Mouse (Mus musculus) myocyte (in vitro differentiated cells): ENCODE data around the gene Meis2.

Source experiments
- E2F4 ChIP-seq: IDR thresholded peaks from one replicate; pipeline ENCODE4 v1.6.1; 2011; ENCODE audit warnings: mild to moderate bottlenecking, control low read depth, moderate library complexity; ENCODE audit not compliant: insufficient read depth
- MAX ChIP-seq: IDR thresholded peaks from one replicate; pipeline ENCODE4 v1.6.1; 2011; ENCODE audit warnings: low read depth, mild to moderate bottlenecking, control low read depth
- POLR2A ChIP-seq: IDR thresholded peaks from one replicate; pipeline ENCODE4 v1.6.1; 2011; ENCODE audit warnings: low read depth, mild to moderate bottlenecking, control low read depth, moderate library complexity; ENCODE audit not compliant: insufficient read length
- POLR2AphosphoS2 ChIP-seq: IDR thresholded peaks from one replicate; pipeline ENCODE4 v1.6.1; 2011; ENCODE audit warnings: low read depth, control low read depth; ENCODE audit not compliant: insufficient read length
- USF1 ChIP-seq: IDR thresholded peaks from one replicate; pipeline ENCODE4 v1.6.1; 2011; ENCODE audit warnings: low read depth, mild to moderate bottlenecking, control low read depth, moderate library complexity

DNA sequence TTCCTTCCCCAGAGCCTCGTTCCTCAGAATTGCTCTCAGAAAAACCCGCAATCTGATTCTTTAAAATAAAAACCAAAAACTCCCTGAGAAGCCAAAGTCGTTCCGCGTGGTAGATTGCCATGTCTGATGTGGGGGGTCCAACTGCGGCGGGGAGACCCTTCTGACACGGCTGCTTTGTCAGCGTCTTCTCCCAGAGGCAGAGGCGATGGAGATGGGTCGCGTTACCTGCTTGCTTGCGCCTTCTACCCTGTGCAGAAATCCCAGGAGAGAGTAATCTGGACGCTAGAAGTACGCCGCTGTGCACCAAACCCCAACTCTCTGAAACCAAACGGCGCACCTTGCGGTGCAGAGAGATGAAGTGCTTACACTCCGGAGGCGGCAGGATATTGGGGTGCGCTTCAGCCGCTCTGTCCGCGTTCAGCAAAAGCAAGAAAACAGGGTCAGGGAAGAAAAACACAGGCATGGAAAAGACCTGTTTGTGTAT lies 210.8 kb downstream of the Meis2 start:
- TF ChIP-seq E2F4 (no peak), MAX (no peak), POLR2A (no peak), POLR2AphosphoS2 (no peak), USF1 (no peak)
